Mouse (Mus musculus): ENCODE data around the gene Bscl2.
A peak's percentile ranks its signal among the peaks of the same experiment; 100 is the strongest.
"Not testable (repeated sequence)": the region's sequence is repeated elsewhere in the genome, so short reads cannot be mapped to it uniquely, and the experiment has no call there.

The Bscl2 gene

DNA sequence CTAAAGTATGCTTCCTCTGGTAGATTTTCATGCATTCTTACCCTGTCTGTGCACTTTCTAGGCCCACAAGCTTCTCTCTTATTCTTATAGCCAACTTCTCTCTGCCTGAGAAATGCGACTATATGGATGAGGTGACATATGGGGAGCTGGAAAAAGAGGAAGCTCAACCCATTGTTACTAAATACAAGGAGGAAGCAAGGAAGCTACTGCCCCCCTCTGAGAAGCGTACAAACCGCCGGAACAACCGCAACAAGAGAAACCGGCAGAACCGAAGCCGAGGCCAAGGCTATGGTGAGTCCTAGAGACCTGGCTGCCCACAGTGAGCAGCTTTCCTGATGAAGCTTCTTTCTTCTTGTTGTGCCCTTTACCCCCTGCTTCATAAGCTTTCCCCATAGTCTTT is 7.6 kb upstream of the Bscl2 start, which contains the start of gene AC129217.1:
AC129217.1 (plus strand) TSS at position 114 of the 400 bp plus-strand sequence.
- ATAC-seq (ENCODE audit: insufficient number of reproducible peaks, low FRiP score, low TSS enrichment), result no peak

DNA sequence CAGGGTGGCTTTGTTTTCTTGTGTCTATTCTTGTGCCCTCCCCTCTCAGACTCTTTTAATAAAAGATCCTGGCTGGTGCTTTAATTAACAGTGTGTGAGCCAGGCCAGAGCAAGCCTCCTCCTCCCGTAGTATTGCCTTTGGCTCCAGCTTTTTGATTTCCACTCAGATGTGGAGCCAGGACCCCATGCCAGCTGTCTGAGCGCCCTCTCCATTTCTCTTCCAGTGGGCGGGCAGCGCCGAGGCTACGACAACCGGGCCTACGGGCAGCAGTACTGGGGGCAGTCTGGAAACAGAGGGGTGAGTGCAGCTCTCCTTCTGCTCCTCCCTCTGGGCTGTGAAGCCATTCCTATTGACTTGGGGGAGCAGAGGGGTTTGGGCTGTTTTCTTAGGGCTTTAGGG is 6.6 kb upstream of the Bscl2 start:
- no peak for ATAC-seq (ENCODE audit: insufficient number of reproducible peaks, low FRiP score, low TSS enrichment)

DNA sequence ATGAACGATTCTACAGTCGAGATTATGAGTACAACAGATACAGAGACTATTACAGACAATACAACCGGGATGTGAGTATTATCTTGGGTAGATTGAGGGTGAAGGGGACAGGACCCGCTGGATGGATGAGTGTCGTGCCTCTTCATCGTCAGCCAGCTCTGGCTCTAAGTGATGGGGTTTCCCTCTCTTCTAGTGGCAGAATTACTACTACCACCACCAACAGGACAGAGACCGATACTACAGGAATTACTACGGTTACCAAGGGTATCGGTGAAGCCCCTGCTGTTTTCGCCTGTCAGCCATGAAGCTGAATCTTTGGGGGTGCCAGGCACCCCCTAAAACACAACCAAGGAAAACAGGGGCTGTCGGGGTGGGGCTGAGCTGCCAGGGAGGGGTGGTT is 6.0 kb upstream of the Bscl2 start:
- ATAC-seq (ENCODE audit: insufficient number of reproducible peaks, low FRiP score, low TSS enrichment), result no peak

DNA sequence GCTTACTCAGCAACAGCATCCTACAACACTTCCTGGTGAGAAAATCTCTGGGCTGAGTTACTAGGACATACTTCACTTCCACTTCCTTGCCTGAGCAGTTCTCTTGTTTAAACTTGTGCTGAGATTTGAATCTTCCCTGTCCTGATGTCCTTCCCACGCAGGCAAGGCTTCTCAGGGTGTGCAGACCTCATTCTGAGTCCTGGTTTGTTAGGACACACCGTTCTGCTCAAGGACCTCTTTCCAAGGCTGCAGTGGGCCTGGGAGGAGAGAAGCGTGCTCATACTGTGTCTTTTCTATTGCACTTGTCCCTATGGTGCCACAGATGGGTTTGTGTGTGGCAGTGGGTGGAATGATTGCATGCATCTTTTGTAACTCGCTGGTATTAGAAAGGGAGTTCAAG is 4.3 kb upstream of the Bscl2 start:
- ATAC-seq (ENCODE audit: insufficient number of reproducible peaks, low FRiP score, low TSS enrichment), result no peak

DNA sequence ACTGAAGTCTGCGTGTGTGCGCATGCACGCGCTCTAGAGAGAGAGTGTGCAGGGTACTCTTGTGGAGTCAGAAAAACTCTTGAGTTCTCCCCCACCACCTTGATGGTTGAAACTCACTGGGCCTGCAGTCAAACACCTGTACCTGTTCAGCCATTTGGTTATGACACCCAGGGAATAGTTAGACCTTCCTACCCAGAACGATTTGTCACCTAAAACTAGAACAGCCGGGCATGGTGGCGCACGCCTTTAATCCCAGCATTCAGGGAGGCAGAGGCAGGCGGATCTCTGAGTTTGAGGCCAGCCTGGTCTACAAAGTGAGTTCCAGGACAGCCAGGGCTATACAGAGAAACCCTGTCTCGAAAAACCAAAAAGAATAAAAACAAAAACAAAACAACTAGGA is 940 bp upstream of the Bscl2 start:
- not testable (repeated sequence) for ATAC-seq (ENCODE audit: insufficient number of reproducible peaks, low FRiP score, low TSS enrichment)

DNA sequence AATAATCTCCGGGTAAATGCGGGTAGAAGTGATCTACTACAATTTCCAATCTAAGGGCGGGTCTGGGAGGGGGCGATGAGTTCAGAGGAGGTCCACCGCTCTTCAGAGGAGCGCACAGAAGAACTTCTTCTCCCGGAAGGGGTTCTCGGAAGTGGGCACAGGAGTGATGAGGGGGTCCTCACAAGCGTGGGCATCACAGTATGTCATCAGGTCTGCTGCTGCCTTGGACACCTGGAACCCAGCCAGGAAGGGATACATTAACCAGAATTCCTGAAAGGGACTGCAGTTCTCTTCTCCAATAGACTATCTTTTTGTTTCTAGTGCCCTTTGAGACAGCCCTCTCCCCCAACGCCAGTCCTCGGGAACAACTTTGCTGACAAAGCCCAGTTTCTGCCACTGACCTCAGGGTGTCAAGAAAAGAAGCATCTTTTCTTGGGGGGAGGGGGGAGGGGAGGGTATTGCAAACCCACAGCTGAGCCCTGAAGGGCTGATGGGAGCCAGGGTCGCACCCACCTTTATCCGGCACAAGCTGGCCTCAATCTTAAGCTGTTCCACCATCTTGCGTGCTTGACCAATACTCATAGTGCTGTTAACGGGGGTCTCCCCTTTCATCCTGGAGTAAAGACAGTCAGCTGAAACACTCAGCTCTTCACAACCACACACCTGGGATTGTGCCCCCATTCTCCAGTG is 919 bp downstream of the Bscl2 start:
- no peak for ATAC-seq (ENCODE audit: insufficient number of reproducible peaks, low FRiP score, low TSS enrichment)

DNA sequence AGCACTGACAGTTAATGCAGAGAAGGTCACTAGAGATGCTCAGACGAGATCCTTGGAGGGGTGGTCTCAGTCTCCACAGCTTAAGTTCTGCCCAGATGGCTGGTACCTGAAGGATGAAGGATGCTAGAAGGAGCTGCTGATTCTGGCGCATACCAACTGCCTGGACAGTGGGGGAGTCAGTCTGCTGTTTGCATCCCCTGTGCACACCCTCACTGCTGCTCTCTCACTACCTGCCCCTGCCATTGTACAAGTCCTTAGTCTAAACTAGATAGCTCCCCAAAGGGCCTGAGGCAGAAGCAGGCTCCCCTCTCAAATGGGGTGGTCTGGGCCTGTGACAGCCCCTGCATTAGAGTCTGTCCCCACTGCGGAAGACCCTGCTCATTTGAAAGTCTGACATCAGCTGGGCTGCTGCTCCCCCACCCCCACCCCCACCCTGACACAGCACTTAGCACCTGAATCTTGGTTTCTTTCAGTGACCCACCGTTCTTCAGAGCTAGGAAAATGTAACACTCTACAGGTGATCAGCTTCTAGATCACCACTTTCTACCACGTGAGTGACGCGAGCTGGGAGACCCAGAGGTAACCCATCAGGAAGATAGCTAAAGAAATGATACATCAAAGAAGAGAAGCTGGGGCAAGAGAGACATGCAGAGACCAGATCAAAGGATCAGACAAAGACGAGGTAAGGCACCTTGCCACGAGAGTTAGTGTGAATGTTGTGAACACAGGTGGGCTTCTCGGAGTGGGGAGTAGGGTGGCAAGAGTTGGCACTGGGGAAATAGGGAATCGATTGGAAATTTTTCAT is 2.0 kb downstream of the Bscl2 start, which contains the start of gene Gng3:
Gng3 (minus strand) TSS at position 92 of the 805 bp plus-strand sequence.
- peak; percentile 80 for ATAC-seq (ENCODE audit: insufficient number of reproducible peaks, low FRiP score, low TSS enrichment)

DNA sequence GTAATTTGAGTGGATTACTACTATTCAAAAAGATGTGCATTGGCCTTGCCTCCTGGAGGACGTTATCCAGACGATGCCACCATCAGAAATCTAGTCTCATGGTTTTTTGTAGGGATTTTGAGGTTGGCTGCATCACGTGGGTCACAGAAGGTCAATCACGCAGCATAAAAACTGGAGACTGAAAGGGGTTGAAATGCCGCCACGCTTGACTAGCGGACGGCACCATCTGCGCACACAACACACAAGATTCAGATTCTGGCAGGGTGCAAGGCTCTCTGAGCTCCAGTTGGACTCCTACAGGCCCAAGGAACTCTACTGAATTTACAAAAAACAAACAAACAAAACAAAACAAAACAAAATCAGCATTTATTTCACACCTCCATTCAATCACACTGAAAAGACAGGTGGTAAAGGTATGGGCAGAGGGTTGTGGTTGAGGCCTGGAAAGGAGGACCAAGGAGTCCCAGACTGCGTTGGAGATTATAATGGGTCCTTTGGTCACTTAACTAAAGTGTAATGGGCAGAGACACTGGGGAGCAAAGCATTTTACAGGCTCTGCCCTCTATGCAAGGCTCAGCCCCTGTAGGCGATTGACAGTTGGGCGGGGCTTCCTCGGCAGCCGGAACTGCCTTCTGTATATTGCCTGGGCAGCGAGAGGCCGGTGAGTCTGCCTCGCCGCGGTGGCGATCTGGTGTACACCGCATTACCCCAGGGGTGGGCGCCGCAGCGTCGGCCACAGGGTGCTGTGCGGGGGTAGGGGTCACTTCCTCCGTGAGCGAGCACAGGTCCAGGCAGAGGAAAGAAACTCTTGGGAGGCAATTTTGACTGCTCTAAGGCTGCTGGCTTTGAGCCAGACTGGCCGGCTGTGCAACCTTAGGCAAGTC is 2.9 kb downstream of the Bscl2 start:
- ATAC-seq (ENCODE audit: insufficient number of reproducible peaks, low FRiP score, low TSS enrichment), result peak; percentile 71

DNA sequence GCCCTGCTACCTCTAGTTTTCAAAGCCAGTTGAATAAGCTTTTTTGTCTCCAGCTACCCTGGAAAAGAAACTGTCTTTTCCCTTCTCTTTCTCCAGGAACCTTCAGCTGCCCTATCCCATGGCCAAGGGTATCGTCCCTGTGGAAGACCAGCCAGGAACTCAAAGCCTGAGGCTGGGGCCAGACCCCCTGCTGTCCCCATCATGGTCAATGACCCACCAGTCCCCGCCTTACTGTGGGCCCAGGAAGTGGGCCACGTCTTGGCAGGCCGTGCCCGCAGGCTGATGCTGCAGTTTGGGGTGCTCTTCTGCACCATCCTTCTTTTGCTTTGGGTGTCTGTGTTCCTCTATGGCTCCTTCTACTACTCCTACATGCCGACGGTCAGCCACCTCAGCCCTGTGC is 3.7 kb downstream of the Bscl2 start:
- no peak for ATAC-seq (ENCODE audit: insufficient number of reproducible peaks, low FRiP score, low TSS enrichment)

DNA sequence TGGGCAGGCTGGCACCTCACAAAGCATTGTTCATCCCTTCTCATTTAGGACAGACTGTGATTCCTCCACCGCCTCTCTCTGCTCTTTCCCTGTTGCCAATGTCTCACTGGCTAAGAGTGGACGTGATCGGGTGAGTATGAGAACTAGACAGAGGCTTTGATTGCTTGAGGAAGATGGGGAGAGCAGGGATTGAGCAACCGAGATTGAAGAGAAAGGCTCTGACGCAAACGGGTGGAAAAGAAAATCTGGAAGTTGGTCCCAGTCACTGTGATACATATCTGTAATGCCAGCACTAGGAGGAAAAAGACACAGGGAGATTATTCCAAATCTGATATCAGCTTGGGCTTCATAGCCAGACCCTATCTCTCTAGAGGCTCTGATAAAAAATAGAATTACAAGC is 5.7 kb downstream of the Bscl2 start:
- no peak for ATAC-seq (ENCODE audit: insufficient number of reproducible peaks, low FRiP score, low TSS enrichment)

DNA sequence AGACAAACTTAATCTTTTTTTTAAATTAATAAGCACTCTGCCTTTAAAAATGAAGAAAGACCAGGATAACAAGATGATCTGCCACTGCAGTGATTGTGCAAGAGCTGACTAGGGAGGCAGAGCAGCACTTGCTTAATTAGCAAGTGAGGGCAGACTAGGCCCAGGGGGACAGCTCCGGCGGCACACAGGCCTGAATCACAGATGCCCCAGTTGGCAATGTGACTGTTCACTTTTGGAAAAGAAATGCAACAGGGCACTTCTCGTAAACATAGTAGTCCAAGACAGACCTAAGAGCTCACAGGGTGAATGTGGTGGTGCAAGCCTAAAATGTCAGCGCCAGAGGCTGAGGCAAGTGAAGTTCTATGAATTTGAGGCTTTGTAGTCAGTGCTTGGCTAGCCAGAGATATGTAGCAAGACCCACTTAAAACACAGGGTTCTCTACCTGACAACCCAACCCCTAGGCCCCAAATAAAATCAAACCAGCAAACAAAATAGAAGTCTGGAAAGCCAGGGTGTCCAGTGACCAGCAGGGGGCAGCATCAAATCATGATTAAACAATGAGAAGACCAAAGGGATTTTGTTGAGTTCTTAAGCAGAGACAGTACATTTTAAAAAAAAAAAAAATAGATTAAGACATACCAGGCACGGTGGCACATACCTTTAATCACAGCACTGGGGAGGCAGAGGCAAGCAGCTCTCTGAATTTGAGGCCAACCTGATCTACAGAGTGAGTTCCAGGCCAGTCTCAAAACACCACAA is 7.3 kb downstream of the Bscl2 start:
- ATAC-seq (ENCODE audit: insufficient number of reproducible peaks, low FRiP score, low TSS enrichment), result no peak

DNA sequence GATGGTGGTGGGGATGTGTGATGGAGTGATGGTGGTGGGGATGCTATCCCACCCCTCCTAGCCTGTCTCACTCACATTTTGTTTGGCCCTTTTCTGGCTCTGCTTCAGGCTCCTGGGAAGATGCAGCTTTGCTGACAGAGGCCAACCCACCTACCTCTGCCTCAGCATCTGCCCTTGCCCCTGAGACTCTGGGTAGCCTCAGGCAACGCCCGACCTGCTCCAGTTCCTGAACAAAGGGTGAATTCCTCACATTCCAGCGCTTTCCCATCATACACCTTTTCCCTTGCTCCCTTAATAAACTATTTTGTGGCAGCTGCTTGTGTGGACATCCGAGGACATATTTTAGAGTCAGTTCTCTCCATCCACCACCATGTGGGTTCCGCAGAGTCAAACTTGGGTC is 11.1 kb downstream of the Bscl2 start:
- no peak for ATAC-seq (ENCODE audit: insufficient number of reproducible peaks, low FRiP score, low TSS enrichment)

DNA sequence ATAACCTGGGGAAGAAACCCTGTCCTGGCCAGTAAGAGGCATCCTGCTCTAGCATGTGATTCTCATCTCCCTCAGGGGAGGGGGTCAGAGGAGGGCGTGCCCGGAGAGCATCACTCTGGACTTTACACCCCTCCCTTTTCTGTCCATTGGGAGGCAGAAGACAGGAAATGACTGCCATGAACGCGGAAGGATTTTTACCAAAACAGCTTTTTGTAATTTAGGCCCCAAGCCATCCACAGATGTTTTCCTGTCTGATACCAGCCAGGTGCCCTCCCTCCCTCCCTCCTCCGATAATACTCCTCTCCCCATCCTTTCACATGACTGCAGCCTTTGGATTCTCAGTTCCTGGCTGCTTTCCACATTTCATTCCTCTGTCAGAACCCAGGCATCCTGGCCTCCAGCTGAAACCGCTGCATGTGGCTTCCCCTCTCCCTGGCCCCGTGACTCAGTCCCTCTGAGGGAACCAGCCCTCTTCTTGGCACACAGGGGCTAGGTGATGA is 13.2 kb downstream of the Bscl2 start, which contains the start of gene Lrrn4cl:
Lrrn4cl (plus strand) TSS at position 367 of the 500 bp plus-strand sequence.
- no peak for ATAC-seq (ENCODE audit: insufficient number of reproducible peaks, low FRiP score, low TSS enrichment)

DNA sequence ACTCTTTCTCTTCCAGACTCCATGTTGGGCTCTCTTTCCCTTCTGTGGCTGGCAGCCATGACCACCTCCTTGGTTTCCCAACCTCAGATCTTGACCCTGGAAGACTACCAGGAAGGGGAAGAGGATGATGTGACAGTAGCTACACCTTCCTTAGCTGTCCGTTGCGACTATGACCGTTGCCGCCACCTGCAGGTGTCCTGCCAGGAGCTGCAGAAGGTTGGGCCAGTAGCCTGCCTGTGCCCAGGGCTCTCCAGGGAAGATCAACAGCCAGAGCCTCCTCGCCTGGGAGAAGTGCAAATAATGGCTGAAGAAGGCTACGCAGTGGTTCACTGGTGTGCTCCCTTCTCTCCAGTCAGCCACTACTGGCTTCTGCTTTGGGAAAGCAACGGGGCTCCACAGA is 14.4 kb downstream of the Bscl2 start:
- no peak for ATAC-seq (ENCODE audit: insufficient number of reproducible peaks, low FRiP score, low TSS enrichment)

DNA sequence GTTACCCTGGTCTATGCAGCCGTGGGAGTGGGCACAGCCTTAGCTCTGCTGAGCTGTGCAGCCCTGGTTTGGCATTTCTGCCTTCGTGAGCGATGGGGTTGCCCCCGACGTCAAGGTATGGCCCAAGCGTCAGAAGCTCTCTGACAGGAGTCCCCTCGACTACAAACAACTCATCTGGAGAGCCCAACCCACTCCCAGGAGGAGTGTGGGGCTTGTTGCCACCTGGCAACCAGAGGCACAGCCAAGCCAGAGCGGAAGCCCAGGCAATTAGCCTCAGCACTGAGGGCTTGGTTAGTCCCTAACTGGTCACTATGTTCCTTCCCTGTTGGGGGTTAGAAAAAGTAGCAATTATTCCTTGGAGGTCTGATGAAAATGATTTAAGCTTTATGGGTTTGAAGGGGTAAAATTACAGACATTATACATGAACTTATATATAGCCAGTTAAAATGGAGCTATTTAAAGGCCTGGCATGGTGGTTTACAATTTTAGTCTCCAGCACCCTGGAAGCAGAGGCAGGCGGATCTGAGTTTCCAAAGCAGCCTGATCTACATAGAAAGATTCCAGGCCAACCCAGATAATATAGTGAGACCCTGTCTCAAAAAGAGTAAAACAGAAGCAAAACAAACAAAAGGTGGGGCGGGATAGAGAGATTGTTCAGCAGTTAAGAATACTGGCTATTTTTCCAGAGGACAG is 15.1 kb downstream of the Bscl2 start:
- no peak for ATAC-seq (ENCODE audit: insufficient number of reproducible peaks, low FRiP score, low TSS enrichment)

DNA sequence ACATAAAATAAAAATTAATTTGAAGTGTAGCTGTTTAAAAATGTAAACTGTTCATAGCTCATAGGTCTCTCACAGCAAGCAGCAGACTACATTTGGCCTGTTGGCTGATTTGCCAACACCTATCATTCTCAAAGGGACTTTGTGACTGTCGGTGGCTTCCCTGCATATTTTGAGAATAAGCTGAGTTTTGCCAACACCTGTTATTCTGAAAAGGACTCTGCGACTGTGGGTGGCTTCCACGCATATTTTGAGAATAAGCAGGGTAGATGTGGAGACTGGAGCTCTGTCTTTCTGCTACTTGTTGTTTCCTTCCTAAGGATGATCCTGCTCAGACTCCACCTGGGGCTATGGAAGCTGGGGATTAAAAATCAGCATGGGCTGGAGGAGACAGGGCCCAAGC is 15.8 kb downstream of the Bscl2 start:
- ATAC-seq (ENCODE audit: insufficient number of reproducible peaks, low FRiP score, low TSS enrichment), result no peak

DNA sequence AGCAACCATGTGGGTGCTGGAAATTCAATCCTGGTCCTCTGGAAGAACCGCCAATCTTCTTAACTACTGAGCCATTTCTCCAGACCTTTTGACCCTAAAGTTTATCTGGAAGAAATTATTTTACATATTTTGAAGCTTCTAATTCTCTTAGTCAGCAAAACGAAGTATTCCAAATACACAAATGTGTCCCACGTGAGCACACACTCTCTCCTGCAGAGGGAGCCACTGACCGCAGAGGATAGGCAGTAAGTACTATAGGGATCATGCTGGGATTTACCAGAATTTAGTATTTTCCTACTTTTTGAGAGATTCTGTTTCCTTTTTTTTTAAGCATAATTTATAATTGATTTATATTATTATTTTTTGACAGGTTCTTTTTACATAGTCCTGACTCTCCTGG is 20.4 kb downstream of the Bscl2 start:
- ATAC-seq (ENCODE audit: insufficient number of reproducible peaks, low FRiP score, low TSS enrichment), result no peak

DNA sequence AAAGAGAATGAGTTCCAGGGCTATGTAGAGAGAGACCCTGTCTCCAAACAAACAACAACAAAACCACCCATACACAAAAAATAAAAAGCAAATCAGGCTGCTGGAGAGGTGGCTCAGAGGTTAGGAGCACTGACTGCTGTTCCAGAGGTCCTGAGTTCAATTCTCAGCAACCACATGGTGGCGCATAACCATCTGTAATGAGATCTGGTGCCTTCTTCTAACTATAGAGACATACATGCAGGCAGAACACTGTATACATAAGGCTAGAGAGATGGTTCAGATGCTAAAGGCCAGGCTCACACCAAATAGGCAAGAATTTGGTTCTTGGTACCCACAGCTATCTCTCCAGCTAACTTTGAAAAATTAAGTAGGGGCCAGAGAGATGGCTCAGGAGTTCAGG is 21.8 kb downstream of the Bscl2 start:
- ATAC-seq (ENCODE audit: insufficient number of reproducible peaks, low FRiP score, low TSS enrichment), result no peak

DNA sequence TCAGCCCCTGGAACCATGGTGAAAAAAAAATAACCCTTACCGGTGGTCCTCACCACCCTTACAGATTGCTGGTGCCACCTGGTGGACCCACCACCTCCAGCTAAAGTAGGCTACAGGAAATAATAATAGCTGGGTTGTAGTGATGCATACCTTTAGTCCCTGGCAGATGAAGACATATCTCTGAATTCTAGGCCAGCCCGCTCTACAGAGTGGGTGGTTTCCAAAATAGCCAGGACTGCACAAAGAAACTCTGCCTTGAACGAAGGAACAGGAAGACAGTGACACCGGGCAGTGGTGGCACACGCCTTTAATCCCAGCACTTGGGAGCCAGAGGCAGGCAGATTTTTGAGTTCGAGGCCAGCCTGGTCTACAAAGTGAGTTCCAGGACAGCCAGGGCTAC is 27.0 kb downstream of the Bscl2 start:
- ATAC-seq (ENCODE audit: insufficient number of reproducible peaks, low FRiP score, low TSS enrichment), result no peak

All from cerebellum, adult (tissue).